Mouse (Mus musculus) hindbrain, embryonic 14.5 days (tissue): ENCODE data around the gene Ckap5. TPM values are rescaled to one million over a fixed set of nuclear protein-coding genes. Genes with fewer than 3 reads are reported as not detected.

Experiments
- ATAC-seq: fragments of 200-750 bp; cut with Nextera tagmentation; 2 replicates; pipeline ENCODE4 v1.8.0; 2017; ENCODE audit warnings: moderate number of reproducible peaks, mild to moderate bottlenecking, moderate TSS enrichment, moderate library complexity; ENCODE audit not compliant: low FRiP score
- DNase-seq: peaks from one replicate; pipeline ENCODE4 v3.0.0-alpha.2; 2015; ENCODE audit warnings: low spot score
- H3K27ac ChIP-seq: fragments of 300-500 bp; sonication (generic); 2 replicates; pipeline ENCODE4 v1.5.1; 2014; ENCODE audit warnings: mild to moderate bottlenecking, moderate library complexity
- H3K27me3 ChIP-seq: fragments of 300-500 bp; sonication (generic); 2 replicates; pipeline ENCODE4 v1.6.1; 2014; ENCODE audit warnings: mild to moderate bottlenecking, low read length, mixed read lengths; ENCODE audit not compliant: control insufficient read depth, insufficient read depth
- H3K36me3 ChIP-seq: fragments of 300-500 bp; sonication (generic); replicated peaks from 2 replicates; pipeline ENCODE4 v1.6.1; 2014; ENCODE audit not compliant: control insufficient read depth, insufficient read depth
- H3K4me1 ChIP-seq: fragments of 300-500 bp; sonication (generic); replicated peaks from 2 replicates; pipeline ENCODE4 v1.6.1; 2014; ENCODE audit warnings: antibody characterized with exemption, low read length, mixed read lengths; ENCODE audit not compliant: control insufficient read depth, insufficient read depth
- H3K4me2 ChIP-seq: fragments of 300-500 bp; sonication (generic); replicated peaks from 2 replicates; pipeline ENCODE4 v1.6.1; 2014; ENCODE audit warnings: mild to moderate bottlenecking, moderate library complexity
- H3K4me3 ChIP-seq: fragments of 300-500 bp; sonication (generic); replicated peaks from 2 replicates; pipeline ENCODE4 v1.5.1; 2014; ENCODE audit warnings: mild to moderate bottlenecking, low read length
- H3K9ac ChIP-seq: fragments of 300-500 bp; sonication (generic); 2 replicates; pipeline ENCODE4 v1.6.1; 2014
- H3K9me3 ChIP-seq: fragments of 300-500 bp; sonication (generic); 2 replicates; pipeline ENCODE4 v1.6.1; 2016; ENCODE audit warnings: low read length; ENCODE audit not compliant: control insufficient read depth
- WGBS: fragments of 180-500 bp; shearing (Covaris S2); extraction: QIAGEN DNeasy Blood & Tissue Kit; methylation state at CpG from one replicate; pipeline ENCODE4 v1.1.7; 2014; 5-methylcytosine and 5-hydroxymethylcytosine counted together
- polyA plus RNA-seq: library from polyadenylated mRNA; unstranded; fragments of >200 nt; fragmentation: Nextera tagmentation; extraction: Ambion mirVana; gene quantifications from 2 replicates; pipeline ENCODE4 v1.2.1, GENCODE M21; 2014

Ckap5 gene
- polyA plus RNA-seq, 1 experiment from 2014 or later: 124 TPM

GRCm38 (mm10) chr2:91645811-91646210, 119.2 kb downstream of the Ckap5 start:
- 95% methylated on average over 11 of the region's 11 CpGs for WGBS
- H3K4me2 ChIP-seq: no peak overlapping the region
- H3K4me1 ChIP-seq: peaks cover 10% of the 10 kb centered on the region
- H3K27me3 ChIP-seq: no peaks in the 10 kb centered on the region
- DNase-seq: no peak
- H3K36me3 ChIP-seq: peaks cover 60% of the 10 kb centered on the region
- no peaks in the 10 kb centered on the region for H3K9me3 ChIP-seq
- ATAC-seq: no peak
- no peak overlapping the region for H3K4me3 ChIP-seq
- H3K9ac ChIP-seq: no peak overlapping the region
- H3K27ac ChIP-seq: no peak overlapping the region

GRCm38 (mm10) chr2:91646733-91647132, 120.2 kb downstream of the Ckap5 start:
- H3K4me1 ChIP-seq: peaks cover 15% of the 10 kb centered on the region
- no peak overlapping the region for H3K9ac ChIP-seq
- peaks cover 63% of the 10 kb centered on the region for H3K36me3 ChIP-seq
- H3K27ac ChIP-seq: no peak overlapping the region
- 42% methylated on average over 1 of the region's 1 CpGs for WGBS
- H3K4me2 ChIP-seq: no peak overlapping the region
- H3K27me3 ChIP-seq: no peaks in the 10 kb centered on the region
- H3K9me3 ChIP-seq: no peaks in the 10 kb centered on the region
- no peak overlapping the region for H3K4me3 ChIP-seq
- ATAC-seq: no peak
- DNase-seq: peak; percentile 69

GRCm38 (mm10) chr2:91649152-91649551, 122.6 kb downstream of the Ckap5 start:
- H3K4me1 ChIP-seq: peaks cover 23% of the 10 kb centered on the region
- H3K9me3 ChIP-seq: no peaks in the 10 kb centered on the region
- peak overlapping the region; percentile 67 for H3K9ac ChIP-seq
- ATAC-seq: no peak
- no peak for DNase-seq
- peaks cover 49% of the 10 kb centered on the region for H3K36me3 ChIP-seq
- peak overlapping the region; percentile 66 for H3K4me3 ChIP-seq
- peak overlapping the region; percentile 83 for H3K4me2 ChIP-seq
- peak overlapping the region; percentile 81 for H3K27ac ChIP-seq
- no peaks in the 10 kb centered on the region for H3K27me3 ChIP-seq
- 5% methylated on average over 15 of the region's 15 CpGs for WGBS

GRCm38 (mm10) chr2:91649553-91650359, 123.2 kb downstream of the Ckap5 start, which contains the start of the genes Zfp408 and Arhgap1:
Gene Zfp408 (minus strand): TSS chr2:91649791.
Gene Arhgap1 (plus strand): TSS chr2:91649860.
- peak within 1 kb of the TSS; percentile 83 for H3K4me2 ChIP-seq
- peaks cover 49% of the 10 kb centered on the region for H3K36me3 ChIP-seq
- peaks cover 23% of the 10 kb centered on the region for H3K4me1 ChIP-seq
- peak within 1 kb of the TSS; percentile 81 for H3K27ac ChIP-seq
- no peaks in the 10 kb centered on the region for H3K27me3 ChIP-seq
- peak within 1 kb of the TSS; percentile 66 for H3K4me3 ChIP-seq
- no peaks in the 10 kb centered on the region for H3K9me3 ChIP-seq
- H3K9ac ChIP-seq: peak within 1 kb of the TSS; percentile 71
- WGBS: under 1% methylated on average over 44 of the region's 44 CpGs
- peak; percentile 94 for ATAC-seq
- peak; percentile 98 for DNase-seq

GRCm38 (mm10) chr2:91650360-91650995, 123.9 kb downstream of the Ckap5 start:
- H3K4me2 ChIP-seq: peak overlapping the region; percentile 80
- H3K4me3 ChIP-seq: peak overlapping the region; percentile 66
- H3K36me3 ChIP-seq: peaks cover 49% of the 10 kb centered on the region
- H3K4me1 ChIP-seq: peaks cover 23% of the 10 kb centered on the region
- no peaks in the 10 kb centered on the region for H3K9me3 ChIP-seq
- H3K9ac ChIP-seq: peak overlapping the region; percentile 71
- DNase-seq (no peak), ATAC-seq (peak; percentile 35)
- H3K27me3 ChIP-seq: no peaks in the 10 kb centered on the region
- H3K27ac ChIP-seq: peak overlapping the region; percentile 63
- WGBS: 21% methylated on average over 16 of the region's 16 CpGs

GRCm38 (mm10) chr2:91651458-91652258, 125.1 kb downstream of the Ckap5 start:
- no peak overlapping the region for H3K9ac ChIP-seq
- peaks cover 49% of the 10 kb centered on the region for H3K36me3 ChIP-seq
- DNase-seq: no peak
- ATAC-seq: no peak
- H3K27ac ChIP-seq: no peak overlapping the region
- H3K4me1 ChIP-seq: peaks cover 23% of the 10 kb centered on the region
- no peaks in the 10 kb centered on the region for H3K9me3 ChIP-seq
- no peaks in the 10 kb centered on the region for H3K27me3 ChIP-seq
- no peak overlapping the region for H3K4me2 ChIP-seq
- H3K4me3 ChIP-seq: no peak overlapping the region
- 92% methylated on average over 14 of the region's 14 CpGs for WGBS

- Histone ChIP-seq H3K27ac (no peak overlapping the region), H3K36me3 (peaks cover 49% of the 10 kb centered on the region), H3K4me2 (no peak overlapping the region), H3K9me3 (no peaks in the 10 kb centered on the region), H3K4me1 (peaks cover 23% of the 10 kb centered on the region), H3K9ac (no peak overlapping the region), H3K27me3 (no peaks in the 10 kb centered on the region), H3K4me3 (no peak overlapping the region)
- DNase-seq (no peak), ATAC-seq (no peak)
- 45% methylated on average over 6 of the region's 6 CpGs for WGBS
Measured at GRCm38 (mm10) chr2:91652863-91653262, 126.3 kb downstream of the Ckap5 start.

GRCm38 (mm10) chr2:91655388-91655787, 128.8 kb downstream of the Ckap5 start:
- WGBS: 95% methylated on average over 5 of the region's 5 CpGs
- Histone ChIP-seq H3K27me3 (no peaks in the 10 kb centered on the region), H3K4me1 (peaks cover 17% of the 10 kb centered on the region), H3K4me3 (no peak overlapping the region), H3K9ac (no peak overlapping the region), H3K27ac (no peak overlapping the region), H3K36me3 (peaks cover 70% of the 10 kb centered on the region), H3K9me3 (no peaks in the 10 kb centered on the region), H3K4me2 (no peak overlapping the region)
- ATAC-seq: no peak
- DNase-seq: no peak

GRCm38 (mm10) chr2:91655827-91656226, 129.3 kb downstream of the Ckap5 start:
- Histone ChIP-seq H3K36me3 (peaks cover 72% of the 10 kb centered on the region), H3K9me3 (no peaks in the 10 kb centered on the region), H3K4me2 (no peak overlapping the region), H3K4me1 (peaks cover 13% of the 10 kb centered on the region), H3K4me3 (no peak overlapping the region), H3K9ac (no peak overlapping the region), H3K27ac (no peak overlapping the region), H3K27me3 (no peaks in the 10 kb centered on the region)
- no peak for ATAC-seq
- 85% methylated on average over 6 of the region's 6 CpGs for WGBS
- no peak for DNase-seq
